Mouse (Mus musculus) large intestine, adult 2 months (tissue): ENCODE data around the gene Zfp712. TPM values are rescaled to one million over a fixed set of nuclear protein-coding genes. Genes with fewer than 3 reads are reported as not detected.
A peak's percentile ranks its signal among the peaks of the same experiment; 100 is the strongest.

Source experiments
- DNase-seq: peaks from one replicate; pipeline ENCODE4 v3.0.0-alpha.2; 2012; ENCODE audit warnings: low read depth, low spot score
- WGBS: fragments of 180-500 bp; shearing (Covaris S2); methylation state at CpG from one replicate; pipeline ENCODE4 v1.1.7; 2018; 5-methylcytosine and 5-hydroxymethylcytosine counted together
- polyA plus RNA-seq: library from polyadenylated mRNA; depleted of rRNA; stranded (reverse); fragments of >200 nt; gene quantifications from 2 replicates; pipeline ENCODE4 v1.2.3, GENCODE M21; 2012; rRNA removed

The Zfp712 gene
- 0.16 and 0.17 TPM in 2 replicates for polyA plus RNA-seq

- under 1% methylated on average over 27 of the region's 27 CpGs for WGBS
- peak; percentile 94 for DNase-seq
Observed at GRCm38 (mm10) chr13:67060786-67061358, at the start of gene Zfp712. Gene Zfp712 (minus strand): TSS chr13:67061170.

- WGBS, result 2% methylated on average over 9 of the region's 9 CpGs
- no peak for DNase-seq
Observed at GRCm38 (mm10) chr13:67108821-67109206, 47.8 kb upstream of the Zfp712 start.

- WGBS, result under 1% methylated on average over 17 of the region's 17 CpGs
- DNase-seq, result peak; percentile 100
Observed at GRCm38 (mm10) chr13:67108194-67108820, 47.3 kb upstream of the Zfp712 start, which contains the start of gene Gm28557. Gene Gm28557 (minus strand): TSS chr13:67108604.

GRCm38 (mm10) chr13:67107681-67108080, 46.7 kb upstream of the Zfp712 start:
- WGBS, result 19% methylated on average over 9 of the region's 9 CpGs
- DNase-seq, result no peak

GRCm38 (mm10) chr13:67097876-67098275, 36.9 kb upstream of the Zfp712 start, which contains the start of gene Zfp708:
Gene Zfp708 (minus strand): TSS chr13:67097976.
- 92% methylated on average over 10 of the region's 10 CpGs for WGBS

GRCm38 (mm10) chr13:67090154-67090553, 29.2 kb upstream of the Zfp712 start:
- 84% methylated on average over 1 of the region's 1 CpGs for WGBS

More at GRCm38 (mm10) chr13:67097876-67098275, 36.9 kb upstream of the Zfp712 start, which contains the start of gene Zfp708:
- no peak for DNase-seq

GRCm38 (mm10) chr13:67081946-67082345, 21.0 kb upstream of the Zfp712 start:
- WGBS, result 74% methylated on average over 1 of the region's 1 CpGs
- DNase-seq, result no peak

More at GRCm38 (mm10) chr13:67090154-67090553, 29.2 kb upstream of the Zfp712 start:
- no peak for DNase-seq

GRCm38 (mm10) chr13:67081142-67081713, 20.3 kb upstream of the Zfp712 start:
- DNase-seq, result peak; percentile 56
- WGBS, result 2% methylated on average over 24 of the region's 24 CpGs

GRCm38 (mm10) chr13:67077244-67077643, 16.3 kb upstream of the Zfp712 start:
- no peak for DNase-seq
- WGBS, result 96% methylated on average over 2 of the region's 2 CpGs

GRCm38 (mm10) chr13:67072786-67073185, 11.8 kb upstream of the Zfp712 start:
- no peak for DNase-seq
- 94% methylated on average over 2 of the region's 2 CpGs for WGBS

- DNase-seq, result no peak
- 78% methylated on average over 8 of the region's 8 CpGs for WGBS
Observed at GRCm38 (mm10) chr13:67065386-67065785, 4.4 kb upstream of the Zfp712 start.

GRCm38 (mm10) chr13:67062427-67062826, 1.5 kb upstream of the Zfp712 start:
- WGBS, result 61% methylated on average over 7 of the region's 7 CpGs

GRCm38 (mm10) chr13:67060161-67060785, 697 bp downstream of the Zfp712 start:
- DNase-seq, result peak; percentile 8
- WGBS, result 3% methylated on average over 12 of the region's 12 CpGs

More at GRCm38 (mm10) chr13:67062427-67062826, 1.5 kb upstream of the Zfp712 start:
- no peak for DNase-seq

Other genes starting within 250 kb of the Zfp712 start
- gene Gm10767, start 156.3 kb downstream of the Zfp712 start, polyA plus RNA-seq, result 0.29 and 0.41 TPM in 2 replicates
- not detected in 2 replicates for gene Zfp708, start 36.8 kb upstream of the Zfp712 start, polyA plus RNA-seq
- gene Gm28557, start 47.4 kb upstream of the Zfp712 start, polyA plus RNA-seq, result 2.8 and 3.4 TPM in 2 replicates
- 0.09 and 0.19 TPM in 2 replicates for gene Rslcan18, start 55.1 kb upstream of the Zfp712 start, polyA plus RNA-seq
- gene Zfp759, start 60.5 kb upstream of the Zfp712 start, polyA plus RNA-seq, result 0.16 and 0.26 TPM in 2 replicates
- gene Rsl1, start 112.0 kb upstream of the Zfp712 start, polyA plus RNA-seq, result 1.4 and 1.7 TPM in 2 replicates
- gene Zfp455, start 133.3 kb upstream of the Zfp712 start, polyA plus RNA-seq, result 0.21 and 0.32 TPM in 2 replicates
- 0.27 and 0.31 TPM in 2 replicates for gene Zfp458, start 217.3 kb upstream of the Zfp712 start, polyA plus RNA-seq
- gene Zfp457, start 245.3 kb upstream of the Zfp712 start, polyA plus RNA-seq, result 0.67 and 0.92 TPM in 2 replicates